Mouse (Mus musculus): ENCODE measurements around the gene Tut7. TPM values are rescaled to one million over a fixed set of nuclear protein-coding genes. Genes with fewer than 3 reads are reported as not detected.
A peak's percentile ranks its signal among the peaks of the same experiment; 100 is the strongest.

Gene Tut7
- 43.0 and 47.2 TPM in 2 replicates for polyA plus RNA-seq (2015; fragmentation: Nextera tagmentation; extraction: Ambion mirVana)

DNA sequence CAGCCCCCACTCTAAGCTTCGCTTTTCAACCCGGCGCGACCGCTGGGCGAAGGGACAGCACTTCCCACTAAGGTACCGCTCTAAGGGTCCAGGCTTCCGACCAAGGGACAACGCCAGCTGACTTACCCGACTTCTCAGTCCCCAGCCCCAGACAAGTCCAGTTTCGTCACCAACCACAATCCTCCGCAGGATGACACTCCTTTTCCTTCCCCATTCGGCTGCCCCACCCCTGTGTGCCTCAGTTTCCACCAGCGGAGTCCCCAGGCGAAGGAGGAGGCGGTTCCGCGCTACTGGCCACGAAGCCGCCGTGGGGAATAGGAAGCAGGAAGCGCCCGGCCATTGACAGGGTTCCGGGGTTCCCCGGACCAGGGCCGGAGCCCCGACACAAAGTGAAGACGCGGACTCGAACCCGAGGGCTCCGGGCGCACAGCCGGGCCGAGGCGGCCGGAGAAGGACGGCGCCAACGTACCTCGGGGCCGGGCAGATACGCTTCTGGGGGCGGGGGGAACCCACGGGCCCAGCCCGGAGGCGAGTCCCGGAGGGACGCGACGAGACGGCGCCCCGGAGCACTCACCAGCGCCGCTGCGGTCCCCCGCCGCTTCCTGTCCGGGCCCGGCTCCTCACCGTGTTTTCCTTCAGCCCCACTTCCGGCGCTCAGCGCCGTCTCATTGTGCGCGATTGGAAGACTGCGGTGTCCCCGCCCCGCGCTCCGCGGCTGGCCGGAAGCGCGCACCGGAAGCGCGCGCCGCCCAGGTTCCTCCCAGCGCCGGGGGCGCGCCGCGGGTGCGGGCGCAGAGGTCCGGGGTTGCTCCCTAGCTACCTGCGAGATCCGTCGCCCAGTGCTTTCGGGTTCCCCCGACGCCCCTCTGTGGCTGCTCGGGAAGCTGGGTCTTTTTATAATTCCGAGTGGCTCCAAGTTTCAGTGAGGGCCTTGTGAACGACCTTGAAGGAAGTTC is at the start of gene Tut7:
Gene Tut7, minus strand, starts transcription at position 641 of the 956 bp plus-strand sequence.
- no peaks in the 10 kb centered on the region for H3K9me3 ChIP-seq (ENCODE audit: low read length)

DNA sequence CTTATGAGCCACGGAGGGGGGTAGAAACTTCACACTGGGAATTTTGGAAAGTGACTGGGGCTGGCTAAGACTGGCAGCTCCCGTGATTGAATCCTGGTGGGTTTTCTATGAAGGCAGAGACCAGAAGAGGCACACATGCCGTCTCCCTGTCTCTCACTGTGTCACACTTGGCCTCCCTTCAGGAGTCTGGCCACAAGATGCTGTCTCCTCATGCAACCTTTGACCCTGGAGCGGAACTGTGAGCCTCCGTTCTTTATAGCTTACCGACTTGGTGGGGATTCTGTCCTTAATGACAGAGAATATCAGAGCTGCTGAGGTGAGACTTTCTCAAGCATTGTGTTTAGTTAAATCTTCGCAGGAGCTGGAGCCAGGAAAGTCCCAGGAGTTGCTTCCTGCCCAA is 49.5 kb upstream of the Tut7 start:
- no peaks in the 10 kb centered on the region for H3K36me3 ChIP-seq (ENCODE audit: insufficient read depth, low read length)
- no peaks in the 10 kb centered on the region for H3K27me3 ChIP-seq (ENCODE audit: insufficient read depth, low read length)
- H3K4me3 ChIP-seq (ENCODE audit: low read length): no peak overlapping the region
- H3K4me1 ChIP-seq (ENCODE audit: insufficient read depth, low read length): peaks cover 26% of the 10 kb centered on the region
- H3K9me3 ChIP-seq (ENCODE audit: low read length): no peaks in the 10 kb centered on the region
- ATAC-seq (ENCODE audit: low FRiP score, low TSS enrichment): peak; percentile 75; the same call in 1 of the 2 replicates
- H3K27ac ChIP-seq (ENCODE audit: low read length): no peak overlapping the region
- H3K4me2 ChIP-seq (replicated peaks; ENCODE audit: low read depth, low read length): no peak overlapping the region
- WGBS: 37% methylated on average over 7 of the region's 7 CpGs
- no peak overlapping the region for H3K9ac ChIP-seq (replicated peaks; ENCODE audit: low read length)

More for the DNA sequence above, at the start of gene Tut7:
- Histone ChIP-seq H3K4me2 (replicated peaks; ENCODE audit: low read depth, low read length) (peak within 1 kb of the TSS; percentile 66), H3K27ac (ENCODE audit: low read length) (peak within 1 kb of the TSS; percentile 96), H3K4me1 (ENCODE audit: insufficient read depth, low read length) (peaks cover 32% of the 10 kb centered on the region), H3K4me3 (ENCODE audit: low read length) (peak within 1 kb of the TSS; percentile 70), H3K36me3 (ENCODE audit: insufficient read depth, low read length) (0 out of 2 replicates have a peak, but pooled peaks cover 4% of the 10 kb centered on the region), H3K27me3 (ENCODE audit: insufficient read depth, low read length) (no peaks in the 10 kb centered on the region), H3K9ac (replicated peaks; ENCODE audit: low read length) (peak within 1 kb of the TSS; percentile 87)
- peak; percentile 98 for ATAC-seq (ENCODE audit: low FRiP score, low TSS enrichment)
- WGBS: under 1% methylated on average over 100 of the region's 100 CpGs

GRCm38 (mm10) chr13:59870004-59870403 is 47.1 kb upstream of the Tut7 start:
- no peak overlapping the region for H3K4me2 ChIP-seq (replicated peaks; ENCODE audit: low read depth, low read length)
- no peak overlapping the region for H3K9ac ChIP-seq (replicated peaks; ENCODE audit: low read length)
- no peak overlapping the region for H3K27ac ChIP-seq (ENCODE audit: low read length)
- H3K4me3 ChIP-seq (ENCODE audit: low read length): no peak overlapping the region
- 79% methylated on average over 5 of the region's 5 CpGs for WGBS
- no peaks in the 10 kb centered on the region for H3K27me3 ChIP-seq (ENCODE audit: insufficient read depth, low read length)
- no peaks in the 10 kb centered on the region for H3K9me3 ChIP-seq (ENCODE audit: low read length)
- H3K36me3 ChIP-seq (ENCODE audit: insufficient read depth, low read length): no peaks in the 10 kb centered on the region
- no peak for ATAC-seq (ENCODE audit: low FRiP score, low TSS enrichment)
- H3K4me1 ChIP-seq (ENCODE audit: insufficient read depth, low read length): peaks cover 18% of the 10 kb centered on the region

DNA sequence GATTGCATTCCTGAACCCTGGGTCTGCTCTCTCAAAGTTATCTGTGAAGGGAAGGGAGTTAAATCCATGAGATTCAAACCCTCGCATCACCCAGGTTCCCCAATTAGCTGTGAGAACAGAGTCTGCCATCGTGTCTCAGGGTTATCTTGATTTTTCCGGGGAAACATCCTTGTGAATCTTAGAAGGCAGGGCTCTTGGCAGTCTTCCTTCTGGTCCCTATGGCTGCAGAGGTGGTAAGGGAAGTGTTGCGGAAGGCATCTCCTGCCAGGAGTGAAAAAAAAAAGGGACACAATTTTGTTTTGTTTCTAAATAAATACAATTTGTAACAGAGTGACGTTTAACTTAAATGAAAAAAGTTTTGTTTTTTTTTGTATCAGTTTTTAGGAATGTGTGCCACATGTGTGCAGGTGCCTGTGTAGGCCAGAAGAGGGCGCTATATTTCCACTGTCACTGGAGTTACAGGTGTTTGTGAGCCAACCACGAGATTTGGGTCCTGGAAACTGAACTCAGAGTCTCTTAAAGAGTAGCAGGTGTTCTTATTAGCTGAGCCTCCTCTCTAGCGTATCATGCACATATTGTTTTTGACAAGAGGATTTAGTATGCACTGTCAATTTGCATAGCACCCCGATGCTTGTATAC is 45.2 kb upstream of the Tut7 start:
- Histone ChIP-seq H3K4me2 (replicated peaks; ENCODE audit: low read depth, low read length) (no peak overlapping the region), H3K27me3 (ENCODE audit: insufficient read depth, low read length) (no peaks in the 10 kb centered on the region), H3K9me3 (ENCODE audit: low read length) (no peaks in the 10 kb centered on the region), H3K4me1 (ENCODE audit: insufficient read depth, low read length) (0 out of 2 replicates have a peak, but pooled peaks cover 3% of the 10 kb centered on the region), H3K4me3 (ENCODE audit: low read length) (no peak overlapping the region), H3K36me3 (ENCODE audit: insufficient read depth, low read length) (no peaks in the 10 kb centered on the region), H3K27ac (ENCODE audit: low read length) (no peak overlapping the region), H3K9ac (replicated peaks; ENCODE audit: low read length) (no peak overlapping the region)
- no peak for ATAC-seq (ENCODE audit: low FRiP score, low TSS enrichment)
- 83% methylated on average over 9 of the region's 9 CpGs for WGBS

DNA sequence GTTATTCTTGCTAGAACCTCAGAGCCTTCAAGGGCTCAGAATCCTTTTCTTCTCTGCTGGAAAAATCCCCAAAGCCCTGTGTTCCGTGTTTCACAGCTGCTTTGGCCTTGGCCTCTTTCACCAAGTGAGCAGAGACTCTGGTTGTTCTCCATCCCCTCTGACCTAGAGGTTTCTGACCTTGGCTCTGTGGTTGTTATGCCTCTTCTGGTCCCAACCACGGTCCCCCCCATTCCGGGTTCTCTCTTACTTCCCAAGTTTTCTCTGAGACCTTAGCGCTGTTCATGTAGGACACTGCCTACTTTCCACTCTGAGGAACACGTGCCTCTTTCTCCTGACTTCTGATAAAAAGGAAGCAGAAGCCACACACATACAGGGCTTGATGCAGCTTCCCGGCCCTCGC is 44.2 kb upstream of the Tut7 start:
- H3K27me3 ChIP-seq (ENCODE audit: insufficient read depth, low read length): no peaks in the 10 kb centered on the region
- no peak overlapping the region for H3K27ac ChIP-seq (ENCODE audit: low read length)
- H3K4me1 ChIP-seq (ENCODE audit: insufficient read depth, low read length): no peaks in the 10 kb centered on the region
- 75% methylated on average over 7 of the region's 7 CpGs for WGBS
- no peaks in the 10 kb centered on the region for H3K9me3 ChIP-seq (ENCODE audit: low read length)
- H3K9ac ChIP-seq (replicated peaks; ENCODE audit: low read length): no peak overlapping the region
- no peak overlapping the region for H3K4me3 ChIP-seq (ENCODE audit: low read length)
- H3K36me3 ChIP-seq (ENCODE audit: insufficient read depth, low read length): no peaks in the 10 kb centered on the region
- no peak for ATAC-seq (ENCODE audit: low FRiP score, low TSS enrichment)
- H3K4me2 ChIP-seq (replicated peaks; ENCODE audit: low read depth, low read length): no peak overlapping the region

- 0 out of 2 replicates have a peak, but pooled peaks have one; percentile 27 for ATAC-seq (ENCODE audit: low FRiP score, low TSS enrichment)
- 47% methylated on average over 7 of the region's 7 CpGs for WGBS
- H3K4me2 ChIP-seq (replicated peaks; ENCODE audit: low read depth, low read length): no peak overlapping the region
These were observed 36.6 kb upstream of the Tut7 start for GRCm38 (mm10) chr13:59859515-59859914.

GRCm38 (mm10) chr13:59856286-59857070 is 33.5 kb upstream of the Tut7 start:
- Histone ChIP-seq H3K4me3 (ENCODE audit: low read length) (no peak overlapping the region), H3K27me3 (ENCODE audit: insufficient read depth, low read length) (no peaks in the 10 kb centered on the region), H3K9ac (replicated peaks; ENCODE audit: low read length) (no peak overlapping the region), H3K9me3 (ENCODE audit: low read length) (no peaks in the 10 kb centered on the region), H3K4me2 (replicated peaks; ENCODE audit: low read depth, low read length) (no peak overlapping the region), H3K4me1 (ENCODE audit: insufficient read depth, low read length) (no peaks in the 10 kb centered on the region), H3K36me3 (ENCODE audit: insufficient read depth, low read length) (no peaks in the 10 kb centered on the region), H3K27ac (ENCODE audit: low read length) (no peak overlapping the region)
- 0 out of 2 replicates have a peak, but pooled peaks have one; percentile 27 for ATAC-seq (ENCODE audit: low FRiP score, low TSS enrichment)
- 56% methylated on average over 20 of the region's 20 CpGs for WGBS

More at GRCm38 (mm10) chr13:59859515-59859914, 36.6 kb upstream of the Tut7 start:
- no peak overlapping the region for H3K4me3 ChIP-seq (ENCODE audit: low read length)
- no peaks in the 10 kb centered on the region for H3K4me1 ChIP-seq (ENCODE audit: insufficient read depth, low read length)
- no peaks in the 10 kb centered on the region for H3K9me3 ChIP-seq (ENCODE audit: low read length)
- no peak overlapping the region for H3K9ac ChIP-seq (replicated peaks; ENCODE audit: low read length)
- no peaks in the 10 kb centered on the region for H3K27me3 ChIP-seq (ENCODE audit: insufficient read depth, low read length)
- H3K27ac ChIP-seq (ENCODE audit: low read length): no peak overlapping the region
- no peaks in the 10 kb centered on the region for H3K36me3 ChIP-seq (ENCODE audit: insufficient read depth, low read length)

- no peak overlapping the region for H3K27ac ChIP-seq (ENCODE audit: low read length)
- no peaks in the 10 kb centered on the region for H3K36me3 ChIP-seq (ENCODE audit: insufficient read depth, low read length)
- H3K4me1 ChIP-seq (ENCODE audit: insufficient read depth, low read length): no peaks in the 10 kb centered on the region
- H3K9ac ChIP-seq (replicated peaks; ENCODE audit: low read length): no peak overlapping the region
- H3K9me3 ChIP-seq (ENCODE audit: low read length): no peaks in the 10 kb centered on the region
- WGBS: 58% methylated on average over 9 of the region's 9 CpGs
- no peak for ATAC-seq (ENCODE audit: low FRiP score, low TSS enrichment)
- H3K4me2 ChIP-seq (replicated peaks; ENCODE audit: low read depth, low read length): no peak overlapping the region
- H3K4me3 ChIP-seq (ENCODE audit: low read length): no peak overlapping the region
- no peaks in the 10 kb centered on the region for H3K27me3 ChIP-seq (ENCODE audit: insufficient read depth, low read length)
These were observed 30.5 kb upstream of the Tut7 start for GRCm38 (mm10) chr13:59853471-59853870.

DNA sequence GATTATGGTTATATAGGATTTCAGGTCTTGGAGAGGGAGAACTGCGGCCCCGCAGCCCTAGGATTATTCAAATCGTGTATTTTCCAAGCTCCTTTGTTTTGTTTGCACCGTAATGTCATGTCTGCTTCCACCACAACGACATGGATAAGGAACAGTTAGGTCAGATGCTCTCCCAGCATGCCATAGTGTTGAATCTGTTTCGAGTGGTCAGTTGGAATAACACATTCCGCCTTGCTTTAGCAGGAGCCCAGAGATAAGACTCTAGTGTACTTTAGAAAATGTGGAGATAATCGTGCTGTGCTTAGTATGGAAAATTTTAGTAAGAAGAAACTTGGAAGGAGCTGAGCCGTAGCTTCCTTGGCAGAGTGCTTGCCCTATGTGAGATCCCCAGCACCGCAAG is 27.4 kb upstream of the Tut7 start:
- Histone ChIP-seq H3K27ac (ENCODE audit: low read length) (no peak overlapping the region), H3K9ac (replicated peaks; ENCODE audit: low read length) (no peak overlapping the region), H3K36me3 (ENCODE audit: insufficient read depth, low read length) (no peaks in the 10 kb centered on the region), H3K4me1 (ENCODE audit: insufficient read depth, low read length) (no peaks in the 10 kb centered on the region), H3K27me3 (ENCODE audit: insufficient read depth, low read length) (no peaks in the 10 kb centered on the region), H3K4me2 (replicated peaks; ENCODE audit: low read depth, low read length) (no peak overlapping the region), H3K4me3 (ENCODE audit: low read length) (no peak overlapping the region), H3K9me3 (ENCODE audit: low read length) (no peaks in the 10 kb centered on the region)
- 62% methylated on average over 10 of the region's 10 CpGs for WGBS
- no peak for ATAC-seq (ENCODE audit: low FRiP score, low TSS enrichment)

Measured in kidney, embryonic 16.5 days (tissue).